Mouse (Mus musculus) liver, adult 2 months (tissue): ENCODE results near the gene Lyzl6. TPM values are rescaled to one million over a fixed set of nuclear protein-coding genes. Genes with fewer than 3 reads are reported as not detected.

Experiments used
- DNase-seq: peaks from one replicate; pipeline ENCODE4 v3.0.0-alpha.2; 2011; ENCODE audit warnings: low read depth, low spot score; ENCODE audit errors: extremely low read depth
- H3K27ac ChIP-seq: fragments of 200-500 bp; replicated peaks from 2 replicates; pipeline ENCODE4 v1.5.1; 2012; ENCODE audit warnings: low read depth, mild to moderate bottlenecking, control low read depth, inconsistent platforms, low read length; ENCODE audit not compliant: insufficient read depth
- H3K27me3 ChIP-seq: fragments of 200-500 bp; 2 replicates; pipeline ENCODE4 v1.6.1; 2012; ENCODE audit warnings: mild to moderate bottlenecking, moderate library complexity, low read length, inconsistent platforms; ENCODE audit not compliant: control insufficient read depth, insufficient read depth
- H3K36me3 ChIP-seq: fragments of 200-500 bp; 2 replicates; pipeline ENCODE4 v1.6.1; 2012; ENCODE audit warnings: low read length, inconsistent platforms; ENCODE audit not compliant: control insufficient read depth, insufficient read depth
- H3K4me1 ChIP-seq: fragments of 200-500 bp; 2 replicates; pipeline ENCODE4 v1.6.1; 2011; ENCODE audit warnings: low read length; ENCODE audit not compliant: control insufficient read depth, insufficient read depth
- H3K4me3 ChIP-seq: fragments of 200-500 bp; 2 replicates; pipeline ENCODE4 v1.5.1; 2011; ENCODE audit warnings: low read depth, mild to moderate bottlenecking, control low read depth, low read length, moderate library complexity; ENCODE audit not compliant: insufficient read depth
- H3K79me2 ChIP-seq: fragments of 200-500 bp; 2 replicates; pipeline ENCODE4 v1.6.1; 2012; ENCODE audit warnings: inconsistent platforms, mild to moderate bottlenecking, low read length, moderate library complexity; ENCODE audit not compliant: control insufficient read depth, insufficient read depth
- H3K9ac ChIP-seq: fragments of 200-500 bp; 2 replicates; pipeline ENCODE4 v1.6.1; 2012; ENCODE audit warnings: low read depth, mild to moderate bottlenecking, control low read depth, inconsistent platforms, low read length
- CTCF ChIP-seq: fragments of 200-500 bp; IDR thresholded peaks from 2 replicates; pipeline ENCODE4 v1.5.1; 2011; ENCODE audit warnings: low read depth, low read length, control low read depth
- POLR2A ChIP-seq: fragments of 200-500 bp; IDR thresholded peaks from 2 replicates; pipeline ENCODE4 v1.6.1; 2011; ENCODE audit warnings: low read length, control low read depth; ENCODE audit not compliant: insufficient read depth; ENCODE audit errors: extremely low read depth
- WGBS: fragments of 180-500 bp; shearing (Covaris S2); methylation state at CpG from one replicate; pipeline ENCODE4 v1.1.7; 2018; 5-methylcytosine and 5-hydroxymethylcytosine counted together
- polyA plus RNA-seq: library from polyadenylated mRNA; depleted of rRNA; stranded (reverse); fragments of >200 nt; gene quantifications from 2 replicates; pipeline ENCODE4 v1.2.3, GENCODE M21; 2012; rRNA removed
- total RNA-seq: library from RNA; depleted of rRNA; stranded (reverse); fragments of >200 nt; gene quantifications from 2 replicates; pipeline ENCODE4 v1.2.3, GENCODE M21; 2014; rRNA removed

Gene Lyzl6
- total and polyA plus RNA-seq, 2 experiments = not detected

DNA sequence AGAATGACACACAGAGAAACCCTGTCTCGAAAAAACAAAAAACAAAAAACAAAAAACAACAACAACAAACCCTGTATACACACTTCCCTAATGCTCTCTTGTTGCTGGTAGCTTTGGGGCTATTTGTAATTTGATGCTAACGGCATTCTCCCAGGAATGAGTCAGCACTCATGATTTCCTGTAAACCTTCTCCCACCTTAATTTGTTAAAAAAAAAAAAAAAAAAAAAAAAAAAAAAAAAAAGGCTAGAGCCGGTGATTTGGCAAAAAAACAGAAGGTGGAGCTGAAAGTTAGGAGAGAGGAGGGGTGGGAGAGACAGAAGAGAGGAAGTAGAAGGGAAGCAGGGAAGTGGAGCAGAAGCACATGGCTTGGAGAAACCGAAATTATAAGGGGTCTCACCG lies 32.1 kb downstream of the Lyzl6 start:
- Histone ChIP-seq H3K27ac (no peak overlapping the region), H3K79me2 (no peaks in the 10 kb centered on the region), H3K4me1 (no peaks in the 10 kb centered on the region), H3K36me3 (no peaks in the 10 kb centered on the region), H3K27me3 (no peaks in the 10 kb centered on the region), H3K4me3 (no peak overlapping the region), H3K9ac (no peak overlapping the region)
- TF ChIP-seq CTCF (no peak), POLR2A (no peak)
- WGBS = 59% methylated on average over 5 of the region's 5 CpGs
- DNase-seq = no peak

Other genes starting within 250 kb of the Lyzl6 start
- gene Plekhm1, start 226.2 kb downstream of the Lyzl6 start, total RNA-seq = 3.5 and 6.0 TPM in 2 replicates
- 8.0 and 9.8 TPM in 2 replicates for gene Plekhm1, start 226.2 kb downstream of the Lyzl6 start, polyA plus RNA-seq
- not detected in 2 replicates for gene Lrrc37a, start 134.3 kb downstream of the Lyzl6 start, total RNA-seq
- not detected in 2 replicates for gene Lrrc37a, start 134.3 kb downstream of the Lyzl6 start, polyA plus RNA-seq
- not detected in 2 replicates for gene Gm884, start 17.8 kb downstream of the Lyzl6 start, total RNA-seq
- not detected in 2 replicates for gene Gm884, start 17.8 kb downstream of the Lyzl6 start, polyA plus RNA-seq
- gene Rprml, start 10.7 kb upstream of the Lyzl6 start, total RNA-seq = not detected in 2 replicates
- not detected in 2 replicates for gene Rprml, start 10.7 kb upstream of the Lyzl6 start, polyA plus RNA-seq
- gene Gosr2, start 59.0 kb upstream of the Lyzl6 start, total RNA-seq = 52.8 and 55.0 TPM in 2 replicates
- 70.2 and 77.8 TPM in 2 replicates for gene Gosr2, start 59.0 kb upstream of the Lyzl6 start, polyA plus RNA-seq
- gene Wnt9b, start 110.9 kb upstream of the Lyzl6 start, total RNA-seq = 0.34 and 0.65 TPM in 2 replicates
- 0.44 and 0.91 TPM in 2 replicates for gene Wnt9b, start 110.9 kb upstream of the Lyzl6 start, polyA plus RNA-seq
- gene Wnt3, start 135.3 kb upstream of the Lyzl6 start, total RNA-seq = not detected in 2 replicates
- gene Wnt3, start 135.3 kb upstream of the Lyzl6 start, polyA plus RNA-seq = not detected in 2 replicates